Mouse (Mus musculus): ENCODE results near the gene Gm20671. TPM values are rescaled to one million over a fixed set of nuclear protein-coding genes. Genes with fewer than 3 reads are reported as not detected.
"Not testable (repeated sequence)": the region's sequence is repeated elsewhere in the genome, so short reads cannot be mapped to it uniquely, and the experiment has no call there.

Gene Gm20671
- total RNA-seq, 4 experiments from 2014 or later = not detected

DNA sequence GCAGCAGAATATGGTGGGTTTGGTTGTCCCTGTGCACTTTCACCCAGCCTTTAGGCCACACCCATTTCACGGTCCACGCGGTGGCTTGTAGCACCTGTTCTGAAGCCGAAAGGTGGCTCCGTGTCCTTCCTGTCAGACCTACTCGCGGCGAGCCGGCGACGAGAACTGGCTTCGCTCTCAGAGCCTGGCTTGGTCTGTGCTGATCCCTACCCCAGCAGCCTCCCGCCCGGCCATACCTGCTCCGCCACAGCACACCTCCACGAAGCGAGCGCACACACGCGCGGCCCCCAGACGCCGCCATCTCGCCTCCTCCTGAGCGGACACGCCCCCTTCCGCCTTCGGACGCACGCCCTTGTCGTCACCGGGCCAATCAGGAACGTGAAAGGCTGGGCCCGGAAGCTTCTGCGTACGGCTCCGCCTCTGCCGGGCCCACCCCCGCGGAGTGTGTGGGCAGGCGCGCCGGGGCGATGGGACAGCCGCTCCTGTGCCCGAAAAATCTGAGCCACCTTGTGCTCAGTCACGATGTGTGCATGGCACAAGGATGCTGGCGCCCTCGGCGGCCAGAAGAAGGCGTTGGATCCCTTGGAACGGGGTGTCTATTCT is 41.5 kb downstream of the Gm20671 start, which contains the start of gene Pisd:
Gene Pisd (minus strand): TSS at position 334 of the 603 bp plus-strand sequence.
- peak; percentile 93 to 95 for DNase-seq (ENCODE audit: low spot score in 2 of 2)

DNA sequence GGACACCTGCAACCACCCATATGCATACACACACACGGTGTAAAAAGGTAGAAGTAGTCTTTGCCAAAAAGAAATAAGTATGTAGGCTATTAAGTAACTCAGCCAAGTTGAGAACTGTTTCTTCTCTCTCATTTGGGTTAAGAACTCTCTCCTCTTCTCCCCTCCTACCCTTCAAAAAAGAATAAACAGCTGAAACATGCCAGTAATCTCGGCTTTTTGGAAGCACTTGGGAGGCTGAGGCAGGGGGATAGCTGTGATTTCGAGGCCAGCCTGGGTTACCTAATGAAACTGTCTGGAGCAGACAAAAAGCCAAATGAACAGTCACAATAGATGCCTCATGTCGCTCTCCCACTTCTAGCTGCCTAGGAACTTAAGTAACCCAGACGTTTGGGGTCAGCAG is 42.2 kb downstream of the Gm20671 start:
- DNase-seq (ENCODE audit: low spot score in 2 of 2) = no peak

DNA sequence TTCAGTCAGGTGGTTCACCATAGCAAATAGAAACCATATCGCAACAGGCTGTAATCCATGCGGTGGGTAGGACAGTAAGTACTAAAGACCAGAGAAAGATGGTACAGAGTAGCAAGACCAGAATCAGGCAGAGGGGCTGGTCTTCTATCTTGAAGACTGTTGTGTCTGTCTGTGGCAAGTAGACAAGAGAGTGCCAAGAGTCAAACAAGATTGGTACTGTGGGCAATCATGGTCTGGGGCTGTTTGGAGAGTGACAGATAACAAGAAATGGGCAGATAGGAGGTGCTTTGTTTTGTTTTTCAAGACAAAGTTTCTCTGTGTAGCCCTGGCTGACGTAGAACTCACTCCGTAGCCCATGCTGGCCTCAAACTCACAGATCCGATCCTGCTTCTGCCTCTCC is 45.3 kb downstream of the Gm20671 start:
- no peak for DNase-seq (ENCODE audit: low spot score in 2 of 2)

DNA sequence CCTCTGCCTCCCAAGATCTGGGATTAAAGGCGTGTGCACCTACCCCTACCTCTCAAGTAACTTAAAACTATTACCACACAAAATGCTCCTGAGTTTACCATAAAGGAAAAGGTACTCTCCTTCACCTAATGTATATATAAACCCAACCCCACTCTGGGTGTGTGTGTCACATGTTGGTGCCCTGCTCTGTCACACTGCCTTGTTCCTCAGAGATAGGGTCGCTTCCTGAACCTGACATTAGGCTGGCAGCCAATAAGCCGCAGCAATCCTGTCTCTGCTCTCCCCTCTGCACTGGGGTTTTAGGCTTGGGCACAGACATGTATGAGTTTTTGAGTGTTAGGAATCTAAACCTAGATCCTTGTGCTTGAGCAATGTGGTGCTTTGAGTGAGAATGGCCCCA is 48.7 kb downstream of the Gm20671 start:
- no peak for DNase-seq (ENCODE audit: low spot score in 2 of 2)

DNA sequence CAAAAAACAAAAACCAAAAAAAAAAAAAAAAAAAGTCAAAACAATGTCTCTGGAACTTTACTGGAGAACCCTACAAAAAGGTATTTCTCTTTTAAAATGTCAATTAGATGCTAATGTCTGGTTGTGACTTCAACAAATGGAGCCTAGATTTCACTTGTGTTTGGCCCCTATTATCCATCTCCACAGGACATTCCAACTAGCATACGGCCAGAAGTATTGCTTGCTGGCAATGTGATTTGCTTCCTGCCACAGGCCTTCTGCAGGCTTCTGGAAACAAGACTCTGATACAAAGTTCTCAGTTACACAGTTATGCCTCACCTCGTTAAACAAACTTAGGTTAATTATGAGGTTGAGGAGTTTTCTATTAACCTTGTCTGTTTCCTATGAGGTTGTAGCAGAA is 54.5 kb downstream of the Gm20671 start:
- DNase-seq (ENCODE audit: low spot score in 2 of 2) = no peak

DNA sequence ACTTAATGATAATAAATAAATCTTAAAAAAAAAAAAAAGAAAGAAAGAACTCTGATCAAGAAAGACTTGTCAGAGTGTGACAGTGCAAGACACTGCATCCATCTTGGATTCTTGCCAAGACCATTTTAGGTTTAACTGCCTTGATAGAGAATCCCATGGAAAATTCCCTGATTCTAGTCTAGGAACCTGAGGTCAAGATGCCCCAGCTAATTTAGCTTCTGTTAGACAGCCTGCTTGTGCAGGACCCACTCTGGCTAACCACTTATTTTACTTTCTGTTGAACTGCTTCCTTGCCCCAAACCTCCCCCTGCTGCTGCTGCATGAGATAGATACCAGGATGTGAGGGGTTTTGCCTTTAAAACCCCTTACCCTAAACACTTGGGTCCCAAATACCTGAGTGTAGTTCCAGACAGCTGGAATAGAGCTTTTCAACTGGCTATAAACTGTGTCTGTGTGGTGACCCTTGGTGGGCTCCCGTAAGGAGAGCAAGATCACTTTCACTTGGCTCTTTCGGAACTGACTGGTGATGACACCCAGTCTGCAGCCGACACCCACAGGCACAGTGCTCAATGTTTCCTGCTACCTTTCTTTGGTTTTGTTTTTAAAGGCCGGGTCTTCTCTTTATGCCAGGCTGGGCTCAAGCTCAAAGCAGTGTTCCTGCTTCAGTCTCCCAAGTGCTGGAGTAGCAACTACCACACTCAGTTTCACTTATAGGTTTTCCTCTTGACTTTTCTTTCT is 59.1 kb downstream of the Gm20671 start:
- DNase-seq (ENCODE audit: low spot score in 2 of 2) = no peak

DNA sequence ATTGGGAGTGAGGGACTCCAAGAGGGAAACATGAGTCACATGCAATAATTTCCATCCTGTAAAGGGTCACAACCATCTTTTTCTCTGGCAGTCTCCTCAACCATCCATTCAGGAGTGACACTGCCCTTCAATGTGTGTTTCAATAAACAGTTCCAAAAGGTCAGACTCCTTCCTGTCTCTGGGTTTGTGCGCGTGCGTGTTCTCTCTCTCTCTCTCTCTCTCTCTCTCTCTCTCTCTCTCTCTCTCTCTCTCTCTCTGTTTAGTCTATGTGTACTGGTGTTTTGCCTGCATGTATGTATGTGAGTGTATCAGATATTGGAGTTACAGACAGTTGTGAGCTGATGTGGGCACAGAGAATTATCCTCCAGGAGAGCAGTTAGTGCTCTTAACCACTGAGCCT is 59.9 kb downstream of the Gm20671 start:
- no peak for DNase-seq (ENCODE audit: low spot score in 2 of 2)

DNA sequence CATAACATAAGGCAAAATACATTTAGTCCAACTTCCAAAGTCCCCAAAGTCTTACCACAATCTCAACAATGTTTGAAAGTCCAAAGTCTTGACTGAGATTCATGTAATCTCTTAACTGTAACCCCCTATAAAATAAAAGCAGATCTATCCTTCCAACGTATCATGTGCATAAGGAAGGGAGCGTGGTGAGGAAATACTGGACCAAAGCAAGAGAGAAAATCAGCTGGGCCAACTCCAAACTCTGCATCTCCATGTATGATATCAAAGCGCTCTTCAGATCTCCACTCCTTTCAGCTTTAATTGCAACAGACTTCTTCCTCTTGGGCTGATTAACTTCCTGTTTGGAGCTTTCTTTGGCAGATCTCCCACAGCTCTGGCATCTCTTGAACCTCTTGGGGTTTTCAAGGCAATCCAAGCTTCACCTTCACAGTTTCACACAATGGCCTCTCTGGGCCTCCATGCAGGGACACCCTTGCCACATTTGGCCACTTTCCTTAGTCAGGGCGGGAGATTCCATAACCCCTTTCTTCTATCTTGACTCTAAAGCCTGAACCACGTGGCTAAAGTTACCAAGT is 65.3 kb downstream of the Gm20671 start:
- DNase-seq (ENCODE audit: low spot score in 2 of 2) = no peak

DNA sequence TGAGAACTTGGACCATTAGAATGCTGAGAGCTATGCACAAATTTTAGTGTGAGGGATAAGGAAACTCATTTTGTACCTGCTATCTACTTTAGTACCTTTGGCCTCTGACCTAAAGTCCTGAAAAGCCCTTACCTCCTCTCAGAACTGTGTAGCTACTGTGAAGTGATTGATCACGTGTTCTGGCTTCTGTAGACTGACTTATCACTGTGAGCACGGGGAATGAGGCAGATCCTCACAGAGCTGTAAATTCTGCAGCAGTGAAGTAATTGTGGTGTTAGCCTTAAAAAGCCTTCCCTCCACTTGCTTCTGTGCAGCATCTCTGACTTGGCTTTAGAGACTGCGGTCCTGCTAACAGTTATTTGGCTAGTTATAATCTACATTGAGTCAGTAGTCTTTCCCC is 66.1 kb downstream of the Gm20671 start:
- no peak for DNase-seq (ENCODE audit: low spot score in 2 of 2)

DNA sequence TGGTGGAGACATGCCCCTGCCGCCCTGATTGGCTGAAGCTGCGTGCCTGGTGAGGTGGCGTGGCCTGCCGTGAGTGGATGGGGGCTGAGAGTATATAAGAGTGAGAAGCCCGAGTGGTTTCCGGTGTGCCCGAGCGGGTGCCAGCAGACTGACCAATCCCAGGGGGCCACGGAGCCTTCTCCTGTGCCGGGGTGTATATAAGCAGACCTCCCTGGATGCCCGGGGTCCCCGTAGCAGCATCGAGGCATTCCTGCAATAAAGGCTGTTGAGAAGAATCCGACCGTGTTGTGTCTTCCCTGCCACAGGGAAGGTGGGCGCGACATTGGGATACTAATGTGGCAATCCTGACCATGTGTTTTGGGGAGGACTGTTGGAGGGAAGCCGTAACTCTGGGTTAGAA is 66.6 kb downstream of the Gm20671 start:
- not testable (repeated sequence) for DNase-seq (ENCODE audit: low spot score in 2 of 2)

DNA sequence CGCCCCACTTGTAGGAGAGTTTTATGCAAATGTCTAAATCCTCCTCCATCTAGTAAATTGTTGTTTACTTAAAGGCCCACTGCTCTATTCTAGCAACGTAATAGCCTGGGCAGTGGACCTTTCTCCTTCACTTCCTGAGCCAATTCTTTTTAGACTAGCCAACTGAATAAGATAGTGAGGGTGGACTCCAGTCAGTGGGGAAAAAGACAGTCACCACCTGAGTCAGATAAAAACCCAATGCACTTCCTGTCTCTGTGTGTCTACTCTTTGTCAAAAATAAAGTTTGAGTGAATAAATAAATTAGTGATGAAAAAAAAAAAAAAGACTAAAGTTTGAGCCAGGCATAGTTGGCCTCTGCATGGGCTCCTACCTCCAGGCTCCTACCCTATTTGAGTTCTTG is 67.2 kb downstream of the Gm20671 start:
- no peak for DNase-seq (ENCODE audit: low spot score in 2 of 2)

DNA sequence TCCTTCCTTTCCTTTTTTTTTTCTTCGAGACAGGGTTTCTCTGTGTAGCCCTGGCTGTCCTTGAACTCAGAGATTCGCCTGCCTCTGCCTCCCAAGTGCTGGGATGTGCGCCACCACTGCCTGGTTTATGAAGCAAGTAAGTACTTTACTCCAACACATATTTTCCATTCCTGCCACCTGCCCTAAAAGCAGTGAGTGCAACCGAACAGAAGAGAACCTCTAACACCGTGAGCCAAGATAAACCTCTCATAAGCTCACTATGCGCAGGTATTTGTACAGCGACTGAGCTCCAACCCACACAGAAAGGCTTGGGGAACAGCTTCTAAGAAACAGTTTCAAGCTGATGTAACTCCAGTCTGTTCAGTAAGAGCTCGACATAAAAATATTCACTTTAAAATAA is 70.8 kb downstream of the Gm20671 start:
- no peak for DNase-seq (ENCODE audit: low spot score in 2 of 2)

DNA sequence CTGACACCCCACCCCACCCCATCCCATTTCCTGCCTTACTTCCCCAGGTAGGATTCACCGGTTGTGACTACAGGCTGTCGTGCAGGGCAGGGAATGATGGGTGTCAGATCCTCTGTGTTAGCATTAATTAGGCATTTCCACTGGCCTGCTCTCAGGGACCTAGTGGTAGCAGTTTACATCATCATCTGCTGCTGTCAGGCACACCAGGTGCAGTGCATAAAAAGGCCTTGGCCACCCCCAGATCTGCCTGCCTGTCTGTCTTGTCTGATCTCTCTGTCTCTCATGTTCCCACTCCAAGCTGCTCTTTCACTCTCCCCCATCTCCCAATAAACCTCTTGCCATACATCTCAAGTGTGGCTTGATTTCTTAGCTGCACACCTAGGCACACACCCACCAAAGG is 75.2 kb downstream of the Gm20671 start:
- no peak for DNase-seq (ENCODE audit: low spot score in 2 of 2)

DNA sequence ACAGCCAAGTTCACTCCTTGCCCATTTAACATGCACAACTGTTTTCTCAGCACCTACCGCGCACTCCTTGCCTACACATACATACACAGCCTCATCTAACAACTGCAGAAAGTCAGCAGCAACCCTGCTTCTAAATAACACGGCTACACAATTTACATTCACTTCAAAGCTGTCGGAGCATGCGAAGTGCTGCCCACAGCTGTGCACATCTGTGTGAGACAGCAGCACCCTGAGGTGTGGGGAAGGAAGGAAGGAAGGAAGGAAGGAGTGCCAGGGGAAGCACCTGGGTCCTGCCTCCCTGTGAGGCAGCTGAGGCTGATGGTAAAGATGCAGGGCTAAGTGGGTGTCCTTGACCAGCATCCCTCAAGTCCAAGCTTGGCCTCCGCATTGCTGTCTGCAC is 78.0 kb downstream of the Gm20671 start:
- no peak for DNase-seq (ENCODE audit: low spot score in 2 of 2)

DNA sequence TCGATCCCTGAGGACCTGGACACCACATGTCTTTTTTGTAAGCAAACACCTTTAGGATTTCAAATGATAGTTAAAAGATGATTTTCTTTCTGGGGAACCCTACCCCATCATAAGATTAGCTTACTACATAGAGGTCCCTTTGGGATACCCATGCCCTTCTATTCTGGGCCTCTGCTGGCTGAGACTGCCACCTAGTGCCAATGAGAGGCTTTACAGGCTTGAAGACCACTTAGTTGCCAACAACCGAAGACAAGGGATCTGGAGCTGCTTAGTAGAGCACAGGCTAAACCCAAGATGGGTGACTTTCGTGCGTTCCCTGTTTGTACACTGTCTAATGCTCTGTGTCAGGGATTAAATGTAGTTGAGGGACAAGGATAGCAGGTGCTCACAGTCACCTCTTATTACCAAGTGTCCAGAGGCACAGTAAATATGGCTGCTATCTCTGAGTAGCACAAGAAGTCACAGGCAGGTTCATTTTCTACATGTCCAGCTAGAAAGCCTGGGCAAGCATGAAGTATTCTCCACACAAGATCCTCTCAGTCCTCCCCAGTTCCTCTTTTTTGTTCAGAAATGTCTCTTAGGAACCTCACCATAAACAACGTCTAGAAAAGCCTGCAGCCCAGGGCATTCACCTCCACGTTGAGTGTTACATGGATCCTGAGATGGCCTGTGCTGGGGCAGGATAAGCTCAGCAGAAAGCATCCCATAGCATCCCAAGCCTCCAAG is 79.1 kb downstream of the Gm20671 start:
- peak; percentile 48 to 60 for DNase-seq (ENCODE audit: low spot score in 2 of 2)

DNA sequence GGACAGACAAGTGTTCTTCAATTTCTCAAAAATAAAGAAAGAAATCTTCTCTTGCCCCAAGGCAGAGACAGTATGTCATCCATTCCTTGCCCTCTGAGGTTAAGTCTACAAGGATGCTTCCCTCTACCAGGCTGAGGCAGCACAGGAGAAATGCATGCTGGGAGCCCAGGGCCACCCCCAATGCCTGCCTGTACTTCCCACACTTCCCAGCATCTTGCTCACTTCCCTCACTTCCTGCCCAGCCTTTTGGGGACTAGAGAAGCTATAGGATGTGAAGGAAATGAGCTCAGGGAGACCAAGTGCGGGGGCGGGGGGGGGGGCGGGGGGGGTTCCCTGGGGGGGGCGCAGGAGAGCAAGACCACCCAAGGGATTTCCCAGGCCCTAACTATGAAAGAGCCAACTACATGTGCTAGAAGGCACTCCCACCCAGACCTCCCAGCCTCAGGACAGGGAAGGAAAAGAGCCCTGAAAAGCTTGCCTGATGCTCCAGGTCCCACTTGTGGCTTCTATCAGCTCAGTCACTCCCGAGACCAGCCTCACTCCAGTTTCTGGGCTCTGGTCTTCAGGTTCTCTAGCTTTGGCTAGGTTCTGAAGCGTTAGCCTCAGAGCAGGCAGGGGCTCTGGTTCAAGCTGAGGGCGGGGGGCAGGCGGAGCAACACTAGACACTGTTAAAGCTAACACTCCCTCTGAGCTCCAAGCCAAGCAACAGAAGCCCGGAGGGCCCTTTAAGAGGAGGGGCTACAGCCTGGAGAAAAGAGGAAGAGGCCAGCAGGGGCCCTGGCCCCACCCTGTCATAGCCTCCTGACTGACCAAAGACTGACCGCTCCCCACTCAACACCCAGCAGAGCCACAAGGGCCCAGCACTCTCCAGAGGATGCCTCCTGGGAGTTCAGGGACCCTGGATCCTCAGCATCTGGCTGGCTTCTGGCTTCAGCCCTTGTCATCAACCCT is 80.9 kb downstream of the Gm20671 start:
- peak; percentile 50 to 69 for DNase-seq (ENCODE audit: low spot score in 2 of 2)

DNA sequence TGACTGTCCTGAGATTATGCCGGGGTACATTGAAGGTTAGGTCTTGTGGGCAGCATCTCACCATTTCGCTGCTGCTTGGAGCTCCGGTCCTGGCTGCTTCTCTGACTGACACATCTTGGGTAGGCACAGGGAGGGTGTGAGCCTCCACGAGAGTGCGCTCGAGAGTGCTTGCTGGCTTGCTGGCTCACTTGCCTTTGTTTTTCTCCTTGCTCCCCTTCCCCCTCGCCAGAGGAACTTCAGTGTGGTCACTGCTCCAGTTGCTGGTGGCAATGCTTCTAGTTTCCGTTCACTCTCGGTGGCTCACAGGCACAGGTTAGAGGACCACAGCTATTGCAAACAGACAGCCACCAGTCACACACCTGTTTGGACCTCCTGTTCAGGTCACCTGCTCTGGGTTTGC is 84.8 kb downstream of the Gm20671 start:
- DNase-seq (ENCODE audit: low spot score in 2 of 2) = peak; percentile 79 to 86

DNA sequence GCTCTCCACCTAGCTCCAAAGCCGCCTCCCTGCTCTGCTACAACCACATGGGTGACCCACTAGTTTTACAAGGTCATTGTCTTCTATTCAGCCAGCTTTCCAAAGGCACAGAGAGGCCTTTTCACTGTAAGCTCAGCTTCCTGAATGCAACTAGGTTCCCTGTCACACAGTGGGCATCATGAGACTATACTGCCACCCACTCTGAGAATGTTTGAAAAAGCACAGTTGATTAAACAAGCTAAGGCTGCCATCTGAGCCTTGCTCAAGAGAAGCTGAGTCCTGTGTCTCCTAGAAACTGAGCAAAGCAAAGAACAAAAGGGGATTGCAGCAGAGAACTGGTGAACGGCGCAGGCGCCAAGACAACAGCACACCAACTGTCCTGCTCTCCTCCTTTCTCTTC is 85.5 kb downstream of the Gm20671 start:
- DNase-seq (ENCODE audit: low spot score in 2 of 2) = peak; percentile 81 to 83

DNA sequence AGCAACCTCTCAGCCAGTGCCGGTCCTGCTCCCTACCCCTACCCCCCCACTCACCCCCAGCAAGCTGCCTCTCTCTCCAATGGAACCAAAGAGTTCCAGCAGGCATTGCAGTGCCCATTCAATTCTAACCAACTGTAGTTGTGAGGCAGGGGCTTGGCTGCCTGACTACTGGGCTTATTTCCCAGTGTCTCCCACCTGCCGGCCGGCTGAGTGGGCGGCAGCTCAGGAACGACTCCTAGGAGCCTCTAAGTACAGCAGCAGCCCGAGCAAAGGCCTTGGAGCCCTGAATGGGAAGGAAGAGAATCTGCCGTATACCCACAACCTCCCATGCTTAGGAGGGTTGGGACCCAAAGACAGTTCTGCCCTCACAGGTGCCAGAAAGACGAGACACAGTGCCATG is 86.1 kb downstream of the Gm20671 start:
- peak in 1 of 2 experiments; percentile 41 for DNase-seq (ENCODE audit: low spot score in 2 of 2)

DNA sequence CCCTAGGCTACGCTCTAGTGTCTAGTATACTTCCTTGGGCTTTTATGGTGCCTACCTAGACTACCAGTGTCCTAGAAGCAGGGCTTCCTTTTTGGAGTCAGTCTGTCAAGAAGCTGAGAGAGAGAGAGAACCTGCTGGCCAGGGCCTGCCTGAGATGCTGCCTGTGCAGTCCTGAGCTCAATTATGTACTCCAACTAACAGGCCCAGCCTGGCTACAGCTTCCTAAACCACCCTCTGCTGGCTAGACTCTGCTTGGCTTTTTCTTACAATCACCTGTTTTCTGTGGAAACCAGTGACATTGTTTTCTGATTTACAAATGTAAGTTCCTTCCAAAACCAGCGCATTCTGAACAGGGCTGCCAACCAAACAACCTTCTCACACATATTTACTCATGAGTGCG is 86.8 kb downstream of the Gm20671 start:
- DNase-seq (ENCODE audit: low spot score in 2 of 2) = no peak

DNA sequence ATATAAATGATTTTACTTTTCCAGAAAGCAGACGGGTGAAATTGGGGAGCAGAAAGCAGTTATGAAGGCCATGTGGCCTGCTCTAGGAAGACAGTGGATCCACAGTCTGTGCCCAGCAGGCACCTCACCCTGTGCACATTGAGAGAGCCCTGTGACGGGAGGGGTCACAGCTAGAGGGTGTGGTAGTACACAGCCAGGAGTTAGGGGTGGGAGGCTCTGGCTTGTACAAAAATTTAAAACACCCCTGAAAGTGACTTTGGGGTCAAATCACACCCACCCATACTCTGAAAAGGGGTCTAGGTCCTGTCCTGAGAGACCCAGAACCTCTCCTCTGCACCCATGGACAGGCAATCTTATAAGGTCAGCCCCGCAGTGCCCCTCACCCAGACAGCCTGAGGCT is 90.1 kb downstream of the Gm20671 start:
- not testable (repeated sequence) for DNase-seq (ENCODE audit: low spot score in 2 of 2)
